Mouse (Mus musculus) midbrain, postnatal 0 days (tissue): ENCODE data around the gene Kcnma1. TPM values are rescaled to one million over a fixed set of nuclear protein-coding genes. Genes with fewer than 3 reads are reported as not detected.

Source experiments
- ATAC-seq: fragments of 200-750 bp; cut with Nextera tagmentation; 2 replicates; pipeline ENCODE4 v1.8.0; 2017; ENCODE audit warnings: moderate number of reproducible peaks, mild to moderate bottlenecking, moderate TSS enrichment, moderate library complexity; ENCODE audit not compliant: low FRiP score
- DNase-seq: peaks from one replicate; pipeline ENCODE4 v3.0.0-alpha.2; 2015; ENCODE audit warnings: low spot score
- H3K27ac ChIP-seq: fragments of 300-500 bp; sonication (generic); 2 replicates; pipeline ENCODE4 v1.5.1; 2014; ENCODE audit warnings: low read depth, mild to moderate bottlenecking, low read length, mixed read lengths
- H3K27me3 ChIP-seq: fragments of 300-500 bp; sonication (generic); 2 replicates; pipeline ENCODE4 v1.6.1; 2014; ENCODE audit warnings: low read length, control low read depth, mixed read lengths; ENCODE audit not compliant: insufficient read depth
- H3K36me3 ChIP-seq: fragments of 300-500 bp; sonication (generic); 2 replicates; pipeline ENCODE4 v1.6.1; 2014; ENCODE audit warnings: low read length, control low read depth, mixed read lengths; ENCODE audit not compliant: insufficient read depth
- H3K4me1 ChIP-seq: fragments of 300-500 bp; sonication (generic); 2 replicates; pipeline ENCODE4 v1.6.1; 2014; ENCODE audit warnings: mild to moderate bottlenecking, control low read depth, antibody characterized with exemption, low read length, mixed read lengths; ENCODE audit not compliant: insufficient read depth
- H3K4me2 ChIP-seq: fragments of 300-500 bp; sonication (generic); 2 replicates; pipeline ENCODE4 v1.6.1; 2014; ENCODE audit warnings: low read depth, mild to moderate bottlenecking, low read length, mixed read lengths; ENCODE audit not compliant: poor library complexity, severe bottlenecking
- H3K4me3 ChIP-seq: fragments of 300-500 bp; sonication (generic); 2 replicates; pipeline ENCODE4 v1.5.1; 2014; ENCODE audit warnings: low read depth, mild to moderate bottlenecking, low read length, moderate library complexity
- H3K9ac ChIP-seq: fragments of 300-500 bp; sonication (generic); replicated peaks from 2 replicates; pipeline ENCODE4 v1.6.1; 2014; ENCODE audit warnings: mild to moderate bottlenecking, low read length, moderate library complexity, mixed read lengths; ENCODE audit not compliant: poor library complexity, severe bottlenecking
- H3K9me3 ChIP-seq: fragments of 300-500 bp; sonication (generic); 2 replicates; pipeline ENCODE4 v1.6.1; 2016; ENCODE audit warnings: low read length, control low read depth
- CTCF ChIP-seq: IDR thresholded peaks from 2 replicates; pipeline ENCODE4 v1.5.1; 2016; ENCODE audit warnings: antibody characterized with exemption, mild to moderate bottlenecking
- WGBS: fragments of 180-500 bp; shearing (Covaris S2); extraction: QIAGEN DNeasy Blood & Tissue Kit; methylation state at CpG from one replicate; pipeline ENCODE4 v1.1.7; 2014; 5-methylcytosine and 5-hydroxymethylcytosine counted together
- polyA plus RNA-seq: library from polyadenylated mRNA; unstranded; fragments of >200 nt; fragmentation: Nextera tagmentation; extraction: Ambion mirVana; gene quantifications from 2 replicates; pipeline ENCODE4 v1.2.1, GENCODE M21; 2015
- total RNA-seq: library from RNA; depleted of rRNA; stranded (reverse); fragments of >200 nt; gene quantifications from 2 replicates; pipeline ENCODE4 v1.2.3, GENCODE M21; 2014; rRNA removed

Gene Kcnma1
- total and polyA plus RNA-seq, 2 experiments from 2014 or later, result 20.6 to 45.7 TPM

GRCm38 (mm10) chr14:23300443-23300842, 713.8 kb downstream of the Kcnma1 start:
- Histone ChIP-seq H3K9ac (no peak overlapping the region), H3K27me3 (no peaks in the 10 kb centered on the region), H3K9me3 (no peaks in the 10 kb centered on the region), H3K27ac (no peak overlapping the region), H3K4me1 (no peaks in the 10 kb centered on the region), H3K4me2 (no peak overlapping the region), H3K4me3 (no peak overlapping the region), H3K36me3 (no peaks in the 10 kb centered on the region)
- ATAC-seq, result no peak
- no peak for DNase-seq
- no peak for TF ChIP-seq CTCF
- 94% methylated on average over 2 of the region's 2 CpGs for WGBS

- H3K9me3 ChIP-seq, result no peaks in the 10 kb centered on the region
- no peak overlapping the region for H3K27ac ChIP-seq
- 82% methylated on average over 2 of the region's 2 CpGs for WGBS
- no peaks in the 10 kb centered on the region for H3K27me3 ChIP-seq
- no peaks in the 10 kb centered on the region for H3K4me1 ChIP-seq
- ATAC-seq (no peak), DNase-seq (no peak)
- no peak for TF ChIP-seq CTCF
- no peaks in the 10 kb centered on the region for H3K36me3 ChIP-seq
- H3K4me3 ChIP-seq, result no peak overlapping the region
- no peak overlapping the region for H3K9ac ChIP-seq
- no peak overlapping the region for H3K4me2 ChIP-seq
Observed at GRCm38 (mm10) chr14:23290634-23291033, 723.7 kb downstream of the Kcnma1 start.

- H3K4me2 ChIP-seq, result no peak overlapping the region
- no peak overlapping the region for H3K27ac ChIP-seq
- H3K4me3 ChIP-seq, result no peak overlapping the region
- 47% methylated on average over 4 of the region's 4 CpGs for WGBS
- no peaks in the 10 kb centered on the region for H3K27me3 ChIP-seq
- H3K36me3 ChIP-seq, result no peaks in the 10 kb centered on the region
- H3K9me3 ChIP-seq, result no peaks in the 10 kb centered on the region
- H3K9ac ChIP-seq, result no peak overlapping the region
- ATAC-seq, result no peak
- peak; percentile 18; the same call in 1 of the 2 replicates for TF ChIP-seq CTCF
- H3K4me1 ChIP-seq, result no peaks in the 10 kb centered on the region
- DNase-seq, result no peak
Observed at GRCm38 (mm10) chr14:23266554-23267309, 747.6 kb downstream of the Kcnma1 start.

GRCm38 (mm10) chr14:23253154-23253553, 761.1 kb downstream of the Kcnma1 start:
- TF ChIP-seq CTCF, result no peak
- H3K9ac ChIP-seq, result no peak overlapping the region
- ATAC-seq, result no peak
- no peaks in the 10 kb centered on the region for H3K9me3 ChIP-seq
- DNase-seq, result no peak
- WGBS, result 92% methylated on average over 4 of the region's 4 CpGs
- no peaks in the 10 kb centered on the region for H3K36me3 ChIP-seq
- no peak overlapping the region for H3K4me3 ChIP-seq
- no peaks in the 10 kb centered on the region for H3K27me3 ChIP-seq
- H3K27ac ChIP-seq, result no peak overlapping the region
- no peaks in the 10 kb centered on the region for H3K4me1 ChIP-seq
- H3K4me2 ChIP-seq, result no peak overlapping the region

- Histone ChIP-seq H3K4me3 (no peak overlapping the region), H3K27ac (no peak overlapping the region), H3K4me1 (no peaks in the 10 kb centered on the region), H3K4me2 (no peak overlapping the region), H3K9ac (no peak overlapping the region), H3K9me3 (no peaks in the 10 kb centered on the region), H3K27me3 (no peaks in the 10 kb centered on the region), H3K36me3 (no peaks in the 10 kb centered on the region)
- WGBS, result 84% methylated on average over 5 of the region's 5 CpGs
- TF ChIP-seq CTCF, result no peak
- DNase-seq (no peak), ATAC-seq (no peak)
Observed at GRCm38 (mm10) chr14:23244446-23244845, 769.8 kb downstream of the Kcnma1 start.

GRCm38 (mm10) chr14:23243857-23244256, 770.4 kb downstream of the Kcnma1 start:
- no peak for ATAC-seq
- Histone ChIP-seq H3K4me1 (no peaks in the 10 kb centered on the region), H3K4me2 (no peak overlapping the region), H3K9ac (no peak overlapping the region), H3K9me3 (no peaks in the 10 kb centered on the region), H3K36me3 (no peaks in the 10 kb centered on the region), H3K27me3 (no peaks in the 10 kb centered on the region), H3K4me3 (no peak overlapping the region), H3K27ac (no peak overlapping the region)
- no peak for DNase-seq
- no peak for TF ChIP-seq CTCF

Other genes starting within 250 kb of the Kcnma1 start
- gene Dlg5, start 231.4 kb upstream of the Kcnma1 start, total RNA-seq, result 84.3 and 87.4 TPM in 2 replicates
- 15.3 and 17.9 TPM in 2 replicates for gene Dlg5, start 231.4 kb upstream of the Kcnma1 start, polyA plus RNA-seq